Mouse (Mus musculus): ENCODE measurements around the gene Gm20388.

GRCm38 (mm10) chr8:123734486-123734885 lies 3823.8 kb downstream of the Gm20388 start:
- TF ChIP-seq POLR2A (IDR thresholded peaks at IDR 0.05; ENCODE audit: insufficient read depth, low read length) (no peak), CTCF (IDR thresholded peaks at IDR 0.05; ENCODE audit: low read depth, low read length) (no peak)

Measured in ES-Bruce4 (cell line).